8 mouse cellular contexts compared by ENCODE assay signal in the genomic region with DNA sequence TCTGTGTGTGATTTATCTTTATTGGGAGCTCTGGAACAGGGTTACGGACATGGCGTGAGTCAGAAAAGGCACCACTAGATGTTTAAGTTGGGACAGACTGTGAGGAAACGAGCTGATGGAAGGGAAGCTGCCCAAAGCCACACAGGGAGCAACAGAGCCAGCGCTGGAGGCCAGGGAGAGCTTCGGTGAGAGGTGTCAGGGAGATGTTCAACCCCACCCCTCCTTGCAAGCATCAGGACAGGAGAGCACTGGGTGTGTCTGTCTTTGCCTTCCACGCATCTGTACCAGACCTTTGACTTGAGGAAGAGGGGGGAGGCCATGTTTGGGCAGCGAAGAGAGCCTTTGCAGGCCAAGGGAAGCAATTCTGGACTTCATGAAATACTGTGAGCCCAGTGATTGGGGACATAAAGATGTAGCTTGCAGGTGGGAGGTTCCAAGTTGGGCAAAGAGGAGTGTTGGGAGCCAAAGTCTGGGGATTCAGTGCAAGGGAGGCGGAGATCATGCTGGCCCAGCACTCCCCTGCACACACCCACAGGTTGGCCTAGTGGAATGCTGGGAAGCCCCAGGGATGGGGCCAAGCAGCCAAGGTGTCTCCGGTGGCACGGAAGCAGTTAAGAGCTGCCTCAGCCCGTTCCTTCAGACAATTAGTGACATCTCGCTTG. TPM values are rescaled to one million over a fixed set of nuclear protein-coding genes. Genes with fewer than 3 reads are reported as not detected.
DNase-seq lines count a peak whose midpoint lies in the region; ATAC-seq and TF ChIP-seq lines count a peak whose summit lies in the region.

No protein-coding gene starts in this region.

- TF ChIP-seq POLR2A in cortical plate, adult 2 months (IDR thresholded peaks at IDR 0.05; ENCODE audit: extremely low read depth, insufficient read depth, low read length) = no peak

- H3K9ac ChIP-seq in heart, embryonic 16.5 days (ENCODE audit: low read length) = 0 out of 2 replicates have a peak overlapping the region, but pooled peaks have one; percentile 7
- H3K9ac ChIP-seq in hindbrain, embryonic 15.5 days = peak overlapping the region; percentile 32
- peak overlapping the region; percentile 44; the same call in 1 of the 2 replicates for H3K9ac ChIP-seq in midbrain, embryonic 14.5 days (replicated peaks; ENCODE audit: low read length)

- no peaks in the 10 kb centered on the region for H3K27me3 ChIP-seq in heart, embryonic 16.5 days (ENCODE audit: control insufficient read depth, insufficient read depth, low read length)
- no peaks in the 10 kb centered on the region for H3K27me3 ChIP-seq in hindbrain, embryonic 15.5 days
- no peaks in the 10 kb centered on the region for H3K27me3 ChIP-seq in midbrain, embryonic 14.5 days (ENCODE audit: control insufficient read depth, insufficient read depth, low read length)

- 40% methylated on average over 12 of the region's 12 CpGs for WGBS in heart, embryonic 16.5 days
- WGBS in hindbrain, embryonic 15.5 days = 20% methylated on average over 12 of the region's 12 CpGs
- 23% methylated on average over 12 of the region's 12 CpGs for WGBS in midbrain, embryonic 14.5 days

- TF ChIP-seq CTCF in cortical plate, adult 2 months (IDR thresholded peaks at IDR 0.05; ENCODE audit: extremely low read depth, insufficient read depth, low read length) = no peak

- H3K4me1 ChIP-seq in heart, embryonic 16.5 days (ENCODE audit: control insufficient read depth, insufficient read depth, low read length) = peaks cover 100% of the 10 kb centered on the region
- H3K4me1 ChIP-seq in cortical plate, adult 2 months (ENCODE audit: control insufficient read depth, insufficient read depth, low read length) = peaks cover 59% of the 10 kb centered on the region
- H3K4me1 ChIP-seq in hindbrain, embryonic 15.5 days (replicated peaks) = peaks cover 100% of the 10 kb centered on the region
- H3K4me1 ChIP-seq in midbrain, embryonic 14.5 days (ENCODE audit: control insufficient read depth, insufficient read depth, low read length) = peaks cover 97% of the 10 kb centered on the region

- no peak overlapping the region for H3K4me2 ChIP-seq in heart, embryonic 16.5 days (ENCODE audit: low read depth, low read length)
- peak overlapping the region; percentile 41 for H3K4me2 ChIP-seq in hindbrain, embryonic 15.5 days
- peak overlapping the region; percentile 37 for H3K4me2 ChIP-seq in midbrain, embryonic 14.5 days (ENCODE audit: low read length)

- H3K4me3 ChIP-seq in heart, embryonic 16.5 days (ENCODE audit: low read length) = no peak overlapping the region
- no peak overlapping the region for H3K4me3 ChIP-seq in cortical plate, adult 2 months (ENCODE audit: insufficient read depth, low read length)
- H3K4me3 ChIP-seq in hindbrain, embryonic 15.5 days = no peak overlapping the region
- H3K4me3 ChIP-seq in midbrain, embryonic 14.5 days (replicated peaks; ENCODE audit: low read depth, low read length) = no peak overlapping the region

- no peaks in the 10 kb centered on the region for H3K9me3 ChIP-seq in heart, embryonic 16.5 days (replicated peaks; ENCODE audit: control insufficient read depth, low read length)
- no peaks in the 10 kb centered on the region for H3K9me3 ChIP-seq in hindbrain, embryonic 15.5 days
- no peaks in the 10 kb centered on the region for H3K9me3 ChIP-seq in midbrain, embryonic 14.5 days (ENCODE audit: control insufficient read depth, low read length)

- H3K27ac ChIP-seq in heart, embryonic 16.5 days (ENCODE audit: low read length) = peak overlapping the region; percentile 54
- H3K27ac ChIP-seq in cortical plate, adult 2 months (ENCODE audit: insufficient read depth, low read length) = 0 out of 2 replicates have a peak overlapping the region, but pooled peaks have one; percentile 11
- H3K27ac ChIP-seq in hindbrain, embryonic 15.5 days (replicated peaks) = peak overlapping the region; percentile 87
- H3K27ac ChIP-seq in midbrain, embryonic 14.5 days (replicated peaks; ENCODE audit: low read depth, low read length) = peak overlapping the region; percentile 88

- ATAC-seq in heart, embryonic 16.5 days (replicated peaks; ENCODE audit: extremely low read depth, insufficient read depth, low FRiP score) = no peak
- 0 out of 2 replicates have a peak, but pooled peaks have one; percentile 0 for ATAC-seq in hindbrain, embryonic 15.5 days (ENCODE audit: low FRiP score, low read depth)
- ATAC-seq in midbrain, embryonic 14.5 days (ENCODE audit: low FRiP score, low TSS enrichment) = no peak
- no peak for ATAC-seq in megakaryocyte progenitor cell, adult 5-6 weeks (replicated peaks; ENCODE audit: poor library complexity)

- H3K36me3 ChIP-seq in heart, embryonic 16.5 days (ENCODE audit: control insufficient read depth, insufficient read depth) = no peaks in the 10 kb centered on the region
- H3K36me3 ChIP-seq in hindbrain, embryonic 15.5 days = no peaks in the 10 kb centered on the region
- H3K36me3 ChIP-seq in midbrain, embryonic 14.5 days (ENCODE audit: control insufficient read depth, insufficient read depth, low read length) = no peaks in the 10 kb centered on the region

- no peak for DNase-seq in heart, adult 11 months
- DNase-seq in midbrain, embryonic 14.5 days = no peak
- DNase-seq in gastrocnemius, postnatal 4 days (ENCODE audit: low spot score in 2 of 2) = no peak
- DNase-seq in urinary bladder, postnatal 10 days (ENCODE audit: low spot score) = no peak

RNA-seq across cellular contexts. Expression of a gene that starts 35.8 kb away (rescaled TPM):
- 7.1 and 7.2 TPM in 2 replicates for polyA plus RNA-seq in heart, embryonic 16.5 days (2015; fragmentation: Nextera tagmentation; extraction: Ambion mirVana)
- 23.8 and 26.4 TPM in 2 replicates for polyA plus RNA-seq in cortical plate, adult 2 months (2012; rRNA removed)
- 11.8 and 13.9 TPM in 2 replicates for polyA plus RNA-seq in hindbrain, embryonic 15.5 days (2015; fragmentation: Nextera tagmentation; extraction: Ambion mirVana)
- 13.0 and 15.3 TPM in 2 replicates for polyA plus RNA-seq in midbrain, embryonic 14.5 days (2014; fragmentation: Nextera tagmentation; extraction: Ambion mirVana)
- total RNA-seq in gastrocnemius, postnatal 4 days (2021) = 100 to 1,000 TPM; 107 to 112 TPM
- total RNA-seq in megakaryocyte progenitor cell, adult 5-6 weeks (2015) = 4.1 and 5.3 TPM in 2 replicates
- total RNA-seq in megakaryocyte progenitor cell, adult 5-6 weeks (2017) = 0.81 and 3.8 TPM in 2 replicates

Comparison
In these comparisons a context has a peak if more than half of its experiments do, and no peak if none do; other contexts are left out.
1. H3K27ac ChIP-seq: peak in every context shown above with its lines; median percentile 88 in midbrain, embryonic 14.5 days; 87 in hindbrain, embryonic 15.5 days; 54 in heart, embryonic 16.5 days; 11 in cortical plate, adult 2 months.